Mouse (Mus musculus): ENCODE measurements around the gene Gm10959.

DNA sequence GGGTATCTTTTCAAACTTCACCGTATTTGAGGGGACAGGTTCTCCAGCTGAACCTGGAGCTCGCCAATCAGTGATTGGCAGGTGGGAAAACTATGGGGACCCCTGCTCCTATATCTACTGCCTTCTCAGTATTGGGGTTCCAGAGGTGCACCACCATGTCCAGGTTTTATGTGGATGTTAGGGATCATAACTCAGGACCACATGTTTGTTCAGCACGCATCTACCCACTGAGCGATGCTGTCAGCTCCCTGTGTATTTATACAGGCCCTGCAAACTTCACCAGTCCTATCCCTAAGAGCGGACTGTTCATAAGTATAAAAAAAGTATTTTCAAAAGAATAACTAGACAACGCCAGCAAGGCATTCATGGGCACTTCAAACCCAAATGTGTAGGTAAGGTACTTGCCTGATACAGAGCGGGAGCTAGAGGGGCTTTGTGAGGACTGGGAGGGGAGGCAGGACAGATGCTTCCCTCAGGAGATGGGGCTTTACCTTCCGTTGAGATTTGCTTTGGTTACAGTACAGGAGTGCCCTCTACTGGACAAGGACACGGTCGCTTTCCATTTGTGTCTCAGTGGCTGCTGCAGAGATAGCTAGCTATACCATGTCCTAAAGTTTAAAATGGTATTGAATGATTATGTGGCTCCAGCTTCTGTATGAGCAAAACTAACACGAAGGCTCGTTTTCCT, 15.3 kb downstream of the Gm10959 start:
- peak; percentile 52 to 72 (median 54) for TF ChIP-seq CTCF (IDR thresholded peaks at IDR 0.05 in 2 of 3, conservative IDR thresholded peaks at IDR 0.05 in 1 of 3; ENCODE audit: control insufficient read depth in 1 of 3, insufficient read depth in 1 of 3, low read depth in 2 of 3, low read length in 3 of 3, poor library complexity in 1 of 3, severe bottlenecking in 1 of 3)
- no peak for TF ChIP-seq TAL1 (IDR thresholded peaks at IDR 0.05; ENCODE audit: low read length)
